Mouse (Mus musculus) stomach, postnatal 0 days (tissue): ENCODE results near the gene Cxcr1. TPM values are rescaled to one million over a fixed set of nuclear protein-coding genes. Genes with fewer than 3 reads are reported as not detected.

ENCODE experiments used
- ATAC-seq: fragments of 200-750 bp; cut with Nextera tagmentation; 2 replicates; pipeline ENCODE4 v1.8.0; 2017; ENCODE audit not compliant: low FRiP score, low TSS enrichment
- DNase-seq: peaks from one replicate; pipeline ENCODE4 v3.0.0-alpha.2; 2016; ENCODE audit warnings: low spot score
- H3K27ac ChIP-seq: fragments of 300-500 bp; sonication (generic); replicated peaks from 2 replicates; pipeline ENCODE4 v1.5.1; 2014; ENCODE audit warnings: mild to moderate bottlenecking, control low read depth
- H3K27me3 ChIP-seq: fragments of 300-500 bp; sonication (generic); 2 replicates; pipeline ENCODE4 v1.6.1; 2014; ENCODE audit warnings: low read length; ENCODE audit not compliant: control insufficient read depth, insufficient read depth
- H3K36me3 ChIP-seq: fragments of 300-500 bp; sonication (generic); 2 replicates; pipeline ENCODE4 v1.6.1; 2014; ENCODE audit warnings: low read length, mixed read lengths; ENCODE audit not compliant: control insufficient read depth, insufficient read depth
- H3K4me1 ChIP-seq: fragments of 300-500 bp; sonication (generic); replicated peaks from 2 replicates; pipeline ENCODE4 v1.6.1; 2014; ENCODE audit warnings: antibody characterized with exemption; ENCODE audit not compliant: control insufficient read depth, insufficient read depth
- H3K4me2 ChIP-seq: fragments of 300-500 bp; sonication (generic); replicated peaks from 2 replicates; pipeline ENCODE4 v1.6.1; 2014; ENCODE audit warnings: low read depth, mild to moderate bottlenecking, control low read depth, moderate library complexity
- H3K4me3 ChIP-seq: fragments of 300-500 bp; sonication (generic); 2 replicates; pipeline ENCODE4 v1.5.1; 2014; ENCODE audit warnings: low read depth, low read length, control low read depth
- H3K9ac ChIP-seq: fragments of 300-500 bp; sonication (generic); 2 replicates; pipeline ENCODE4 v1.6.1; 2014; ENCODE audit warnings: mild to moderate bottlenecking, low read length, control low read depth, mixed read lengths
- H3K9me3 ChIP-seq: fragments of 300-500 bp; sonication (generic); 2 replicates; pipeline ENCODE4 v1.6.1; 2016; ENCODE audit warnings: low read length; ENCODE audit not compliant: control insufficient read depth
- CTCF ChIP-seq: IDR thresholded peaks from 2 replicates; pipeline ENCODE4 v1.5.1; 2016; ENCODE audit warnings: antibody characterized with exemption, low read depth, mild to moderate bottlenecking, moderate library complexity
- EP300 ChIP-seq: optimal IDR thresholded peaks from 2 replicates; pipeline ENCODE3; 2016; ENCODE audit warnings: antibody characterized with exemption
- WGBS: fragments of 180-500 bp; shearing (Covaris S2); extraction: QIAGEN DNeasy Blood & Tissue Kit; methylation state at CpG from one replicate; pipeline ENCODE4 v1.1.7; 2014; 5-methylcytosine and 5-hydroxymethylcytosine counted together
- microRNA counts: library from miRNA; unstranded; fragments of <30 nt; microRNA quantifications from one replicate; lab custom pipeline; 2015
- microRNA-seq: library from miRNA; unstranded; fragments of <30 nt; microRNA quantifications from one replicate; pipeline ENCODE4, GENCODE M21; 2016
- polyA plus RNA-seq: library from polyadenylated mRNA; unstranded; fragments of >200 nt; fragmentation: Nextera tagmentation; extraction: Ambion mirVana; gene quantifications from 2 replicates; pipeline ENCODE4 v1.2.1, GENCODE M21; 2015

The Cxcr1 gene
- polyA plus RNA-seq, 1 experiment from 2014 or later = 0.08 TPM

- ATAC-seq = peak; percentile 83
- Histone ChIP-seq H3K4me1 (no peaks in the 10 kb centered on the region), H3K9ac (no peak overlapping the region), H3K27me3 (no peaks in the 10 kb centered on the region), H3K36me3 (no peaks in the 10 kb centered on the region), H3K9me3 (no peaks in the 10 kb centered on the region), H3K4me2 (no peak overlapping the region), H3K27ac (no peak overlapping the region), H3K4me3 (no peak overlapping the region)
- DNase-seq = no peak
- WGBS = 68% methylated on average over 6 of the region's 6 CpGs
- no peak for TF ChIP-seq EP300
- TF ChIP-seq CTCF = no peak
Observed at GRCm38 (mm10) chr1:74149106-74149885, 45.1 kb downstream of the Cxcr1 start.

MicroRNAs encoded within 50 kb of the gene (microRNA counts, 519-probe panel; counts per million panel counts)
- not detected for microRNA mmu-miR-1928 (lab: Ali Mortazavi, UCI)

Small RNA genes within 50 kb of the gene (microRNA-seq; reads per million reads assigned to microRNA genes)
- not detected for gene Mir1928

Other genes starting within 250 kb of the Cxcr1 start
- gene Tns1, start 70.2 kb downstream of the Cxcr1 start, polyA plus RNA-seq = 28.8 and 32.7 TPM in 2 replicates
- gene Rufy4, start 69.1 kb downstream of the Cxcr1 start, polyA plus RNA-seq = 0.13 and 0.19 TPM in 2 replicates
- gene Cxcr2, start 40.6 kb downstream of the Cxcr1 start, polyA plus RNA-seq = 0.15 and 0.18 TPM in 2 replicates
- 585 and 595 TPM in 2 replicates for gene Arpc2, start 41.5 kb upstream of the Cxcr1 start, polyA plus RNA-seq
- 0.51 and 0.63 TPM in 2 replicates for gene Gpbar1, start 83.9 kb upstream of the Cxcr1 start, polyA plus RNA-seq
- gene Aamp, start 90.1 kb upstream of the Cxcr1 start, polyA plus RNA-seq = 154 and 157 TPM in 2 replicates
- 84.8 and 88.2 TPM in 2 replicates for gene Pnkd, start 90.3 kb upstream of the Cxcr1 start, polyA plus RNA-seq
- 109 and 118 TPM in 2 replicates for gene Tmbim1, start 111.0 kb upstream of the Cxcr1 start, polyA plus RNA-seq
- gene Catip, start 167.5 kb upstream of the Cxcr1 start, polyA plus RNA-seq = 0.50 and 0.73 TPM in 2 replicates
- 3.0 and 3.8 TPM in 2 replicates for gene Slc11a1, start 180.6 kb upstream of the Cxcr1 start, polyA plus RNA-seq
- gene Ctdsp1, start 196.9 kb upstream of the Cxcr1 start, polyA plus RNA-seq = 45.2 and 47.4 TPM in 2 replicates
- 11.1 and 12.8 TPM in 2 replicates for gene Vil1, start 214.7 kb upstream of the Cxcr1 start, polyA plus RNA-seq